Mouse (Mus musculus): ENCODE results near the gene Adgrg1.

Gene Adgrg1

GRCm38 (mm10) chr8:94996037-94996436 lies 21.5 kb downstream of the Adgrg1 start:
- DNase-seq (ENCODE audit: inconsistent ontology term) = no peak

- no peak for DNase-seq (ENCODE audit: inconsistent ontology term)
Measured at GRCm38 (mm10) chr8:94996899-94997856, 22.6 kb downstream of the Adgrg1 start.

GRCm38 (mm10) chr8:94997857-94998243 lies 23.3 kb downstream of the Adgrg1 start:
- no peak for DNase-seq (ENCODE audit: inconsistent ontology term)

GRCm38 (mm10) chr8:94998431-94998830 lies 23.9 kb downstream of the Adgrg1 start:
- no peak for DNase-seq (ENCODE audit: inconsistent ontology term)

GRCm38 (mm10) chr8:94999004-94999403 lies 24.5 kb downstream of the Adgrg1 start:
- DNase-seq (ENCODE audit: inconsistent ontology term) = no peak

- no peak for DNase-seq (ENCODE audit: inconsistent ontology term)
Measured at GRCm38 (mm10) chr8:94999956-95000355, 25.4 kb downstream of the Adgrg1 start.

GRCm38 (mm10) chr8:95000684-95001083 lies 26.1 kb downstream of the Adgrg1 start:
- peak; percentile 34 for DNase-seq (ENCODE audit: inconsistent ontology term)

- DNase-seq (ENCODE audit: inconsistent ontology term) = no peak
Measured at GRCm38 (mm10) chr8:95001165-95001564, 26.6 kb downstream of the Adgrg1 start.

GRCm38 (mm10) chr8:95001655-95002054 lies 27.1 kb downstream of the Adgrg1 start:
- DNase-seq (ENCODE audit: inconsistent ontology term) = peak; percentile 78

- no peak for DNase-seq (ENCODE audit: inconsistent ontology term)
Measured at GRCm38 (mm10) chr8:95002089-95002655, 27.6 kb downstream of the Adgrg1 start.

GRCm38 (mm10) chr8:95012442-95012919 lies 37.9 kb downstream of the Adgrg1 start:
- DNase-seq (ENCODE audit: inconsistent ontology term) = peak; percentile 72

GRCm38 (mm10) chr8:95015866-95016265 lies 41.3 kb downstream of the Adgrg1 start:
- no peak for DNase-seq (ENCODE audit: inconsistent ontology term)

GRCm38 (mm10) chr8:95016684-95017083 lies 42.1 kb downstream of the Adgrg1 start:
- no peak for DNase-seq (ENCODE audit: inconsistent ontology term)

- DNase-seq (ENCODE audit: inconsistent ontology term) = no peak
Measured at GRCm38 (mm10) chr8:95017451-95017850, 42.9 kb downstream of the Adgrg1 start, which contains the start of gene Adgrg3. Gene Adgrg3 (plus strand): TSS chr8:95017692.

GRCm38 (mm10) chr8:95017969-95018635 lies 43.6 kb downstream of the Adgrg1 start:
- DNase-seq (ENCODE audit: inconsistent ontology term) = no peak

GRCm38 (mm10) chr8:95020293-95020777 lies 45.8 kb downstream of the Adgrg1 start:
- DNase-seq (ENCODE audit: inconsistent ontology term) = no peak

- no peak for DNase-seq (ENCODE audit: inconsistent ontology term)
Measured at GRCm38 (mm10) chr8:95020821-95021220, 46.3 kb downstream of the Adgrg1 start.

GRCm38 (mm10) chr8:95023201-95023600 lies 48.6 kb downstream of the Adgrg1 start:
- no peak for DNase-seq (ENCODE audit: inconsistent ontology term)

GRCm38 (mm10) chr8:95024387-95024786 lies 49.8 kb downstream of the Adgrg1 start:
- DNase-seq (ENCODE audit: inconsistent ontology term) = no peak

- no peak for DNase-seq (ENCODE audit: inconsistent ontology term)
Measured at GRCm38 (mm10) chr8:95025421-95025820, 50.9 kb downstream of the Adgrg1 start.

- peak; percentile 20 for DNase-seq (ENCODE audit: inconsistent ontology term)
Measured at GRCm38 (mm10) chr8:95028391-95028790, 53.8 kb downstream of the Adgrg1 start.

Measured in Muller cell, postnatal 12 days (primary cell).